Mouse (Mus musculus): ENCODE results near the gene Il1rap. TPM values are rescaled to one million over a fixed set of nuclear protein-coding genes. Genes with fewer than 3 reads are reported as not detected.

The Il1rap gene
- total and polyA plus RNA-seq, 3 experiments, result 5.4 to 5.9 TPM; not detected in 1

GRCm38 (mm10) chr16:26581913-26582376 is 441 bp downstream of the Il1rap start:
- Histone ChIP-seq H3K27ac (ENCODE audit: control insufficient read depth, low read depth, low read length) (peak overlapping the region; percentile 10), H3K36me3 (ENCODE audit: control insufficient read depth in 1 of 2, insufficient read depth in 2 of 2, low read length in 2 of 2) (peaks cover 0 to 6% of the 10 kb centered on the region in 2 experiments; a peak in 1 of 4 replicates), H3K4me3 (ENCODE audit: control insufficient read depth in 1 of 2, insufficient read depth in 1 of 2, low read depth in 2 of 2, low read length in 2 of 2) (peak overlapping the region; percentile 69 to 95), H3K9me3 (replicated peaks; ENCODE audit: insufficient read depth, low read length) (no peaks in the 10 kb centered on the region), H3K27me3 (ENCODE audit: control insufficient read depth in 1 of 2, insufficient read depth in 2 of 2, low read length in 2 of 2) (no peaks in the 10 kb centered on the region), H3K4me1 (ENCODE audit: control insufficient read depth in 1 of 2, insufficient read depth in 2 of 2, low read length in 2 of 2) (no peaks in the 10 kb centered on the region; a peak in 1 of 4 replicates), H3K9ac (ENCODE audit: control insufficient read depth, low read depth, low read length, poor library complexity, severe bottlenecking) (peak overlapping the region; percentile 73), H3K79me2 (ENCODE audit: control insufficient read depth, insufficient read depth, low read length, poor library complexity) (no peaks in the 10 kb centered on the region; the same call in 1 of the 2 replicates)
- TF ChIP-seq CHD1 (IDR thresholded peaks at IDR 0.05; ENCODE audit: low read depth, low read length) (no peak), RCOR1 (IDR thresholded peaks at IDR 0.05; ENCODE audit: low read depth, low read length) (no peak), MXI1 (IDR thresholded peaks at IDR 0.05; ENCODE audit: low read depth, low read length) (no peak), KAT2A (conservative IDR thresholded peaks at IDR 0.05; ENCODE audit: low read depth, low read length) (no peak), ZNF384 (IDR thresholded peaks at IDR 0.05; ENCODE audit: low read depth, low read length) (peak; percentile 85), MAX (IDR thresholded peaks at IDR 0.05; ENCODE audit: low read length) (no peak)
- DNase-seq (ENCODE audit: low read depth, low spot score), result no peak

- no peaks in the 10 kb centered on the region for H3K9me3 ChIP-seq (replicated peaks; ENCODE audit: insufficient read depth, low read length)
- H3K79me2 ChIP-seq (ENCODE audit: control insufficient read depth, insufficient read depth, low read length, poor library complexity), result no peaks in the 10 kb centered on the region; the same call in 1 of the 2 replicates
- no peak overlapping the region for H3K4me3 ChIP-seq (ENCODE audit: control insufficient read depth in 1 of 2, insufficient read depth in 1 of 2, low read depth in 2 of 2, low read length in 2 of 2)
- DNase-seq (ENCODE audit: low read depth, low spot score), result no peak
- TF ChIP-seq MXI1 (IDR thresholded peaks at IDR 0.05; ENCODE audit: low read depth, low read length), result no peak
- TF ChIP-seq ZMIZ1 (IDR thresholded peaks at IDR 0.05; ENCODE audit: low read depth, low read length), result no peak
- TF ChIP-seq CHD1 (IDR thresholded peaks at IDR 0.05; ENCODE audit: low read depth, low read length), result no peak
- no peak for TF ChIP-seq EP300 (IDR thresholded peaks at IDR 0.05; ENCODE audit: low read depth in 1 of 2, low read length in 2 of 2)
- no peak for TF ChIP-seq POLR2AphosphoS2 (IDR thresholded peaks at IDR 0.05; ENCODE audit: low read length)
- no peak overlapping the region for H3K9ac ChIP-seq (ENCODE audit: control insufficient read depth, low read depth, low read length, poor library complexity, severe bottlenecking)
- no peaks in the 10 kb centered on the region for H3K27me3 ChIP-seq (ENCODE audit: control insufficient read depth in 1 of 2, insufficient read depth in 2 of 2, low read length in 2 of 2)
- H3K27ac ChIP-seq (ENCODE audit: control insufficient read depth, low read depth, low read length), result no peak overlapping the region
- H3K4me1 ChIP-seq (ENCODE audit: control insufficient read depth in 1 of 2, insufficient read depth in 2 of 2, low read length in 2 of 2), result no peaks in the 10 kb centered on the region; a peak in 1 of 4 replicates
- H3K36me3 ChIP-seq (ENCODE audit: control insufficient read depth in 1 of 2, insufficient read depth in 2 of 2, low read length in 2 of 2), result peaks cover 0 to 4% of the 10 kb centered on the region in 2 experiments; a peak in 1 of 4 replicates
Measured at GRCm38 (mm10) chr16:26585806-26586205, 4.3 kb downstream of the Il1rap start.

GRCm38 (mm10) chr16:26590897-26591570 is 9.5 kb downstream of the Il1rap start:
- Histone ChIP-seq H3K4me1 (ENCODE audit: control insufficient read depth in 1 of 2, insufficient read depth in 2 of 2, low read length in 2 of 2) (no peaks in the 10 kb centered on the region), H3K4me3 (ENCODE audit: control insufficient read depth in 1 of 2, insufficient read depth in 1 of 2, low read depth in 2 of 2, low read length in 2 of 2) (no peak overlapping the region), H3K9me3 (replicated peaks; ENCODE audit: insufficient read depth, low read length) (no peaks in the 10 kb centered on the region), H3K9ac (ENCODE audit: control insufficient read depth, low read depth, low read length, poor library complexity, severe bottlenecking) (no peak overlapping the region), H3K27ac (ENCODE audit: control insufficient read depth, low read depth, low read length) (no peak overlapping the region), H3K79me2 (ENCODE audit: control insufficient read depth, insufficient read depth, low read length, poor library complexity) (no peaks in the 10 kb centered on the region), H3K27me3 (ENCODE audit: control insufficient read depth in 1 of 2, insufficient read depth in 2 of 2, low read length in 2 of 2) (no peaks in the 10 kb centered on the region), H3K36me3 (ENCODE audit: control insufficient read depth in 1 of 2, insufficient read depth in 2 of 2, low read length in 2 of 2) (no peaks in the 10 kb centered on the region)
- no peak for DNase-seq (ENCODE audit: low read depth, low spot score)
- TF ChIP-seq CHD2 (IDR thresholded peaks at IDR 0.05; ENCODE audit: low read length), result no peak
- no peak for TF ChIP-seq MAFK (IDR thresholded peaks at IDR 0.05; ENCODE audit: borderline replicate concordance, low read depth, low read length)
- no peak for TF ChIP-seq MYC (IDR thresholded peaks at IDR 0.05; ENCODE audit: low read depth, low read length)
- TF ChIP-seq UBTF (IDR thresholded peaks at IDR 0.05; ENCODE audit: borderline replicate concordance, insufficient read depth, low read depth, low read length), result no peak
- TF ChIP-seq GABPA (IDR thresholded peaks at IDR 0.05; ENCODE audit: low read depth, low read length), result no peak
- TF ChIP-seq CTCF (IDR thresholded peaks at IDR 0.05 in 2 of 3, conservative IDR thresholded peaks at IDR 0.05 in 1 of 3; ENCODE audit: control insufficient read depth in 1 of 3, insufficient read depth in 1 of 3, low read depth in 2 of 3, low read length in 3 of 3, poor library complexity in 1 of 3, severe bottlenecking in 1 of 3), result no peak
- no peak for TF ChIP-seq CHD1 (IDR thresholded peaks at IDR 0.05; ENCODE audit: low read depth, low read length)

All from MEL (cell line).